Mouse (Mus musculus): ENCODE measurements around the gene Kif16b. TPM values are rescaled to one million over a fixed set of nuclear protein-coding genes. Genes with fewer than 3 reads are reported as not detected.

Gene Kif16b
- total and polyA plus RNA-seq, 2 experiments, result 5.8 to 18.4 TPM

DNA sequence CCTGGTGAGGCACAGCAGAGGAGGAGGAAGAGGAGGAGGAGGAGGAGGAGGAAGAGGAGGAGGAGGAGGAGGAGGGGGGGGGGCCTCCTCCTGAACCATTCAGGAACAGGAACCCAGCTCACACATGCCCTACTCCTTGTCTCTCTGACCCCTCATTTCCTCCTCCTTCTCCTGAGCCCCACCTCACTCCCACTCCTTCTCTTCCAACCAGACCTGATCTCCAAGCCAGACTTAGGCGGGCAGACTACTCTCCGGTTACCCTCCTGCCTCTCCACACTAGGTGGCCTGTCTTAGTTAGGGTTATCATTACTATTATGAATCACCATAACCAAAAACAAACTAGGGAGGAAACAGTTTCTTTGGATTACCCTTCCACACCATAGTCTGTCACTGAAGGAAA, 10.0 kb downstream of the Kif16b start:
- H3K4me3 ChIP-seq (ENCODE audit: insufficient read depth, low read depth, low read length), result no peak overlapping the region
- no peak for TF ChIP-seq POLR2A (IDR thresholded peaks at IDR 0.05; ENCODE audit: extremely low read depth, insufficient read depth, low read length)
- TF ChIP-seq CTCF (IDR thresholded peaks at IDR 0.05; ENCODE audit: low read depth, low read length), result no peak
- no peaks in the 10 kb centered on the region for H3K27me3 ChIP-seq (ENCODE audit: control insufficient read depth, insufficient read depth, low read length)
- H3K36me3 ChIP-seq (ENCODE audit: control insufficient read depth, insufficient read depth, low read length), result no peaks in the 10 kb centered on the region
- H3K27ac ChIP-seq (replicated peaks; ENCODE audit: insufficient read depth, low read depth, low read length), result no peak overlapping the region
- WGBS, result 85% methylated on average over 2 of the region's 2 CpGs
- H3K4me1 ChIP-seq (ENCODE audit: control insufficient read depth, insufficient read depth, low read length), result no peaks in the 10 kb centered on the region
- no peak overlapping the region for H3K9ac ChIP-seq (ENCODE audit: low read depth, low read length)
- no peak for DNase-seq (ENCODE audit: extremely low read depth, low read depth, low spot score)
- H3K79me2 ChIP-seq (ENCODE audit: control insufficient read depth, insufficient read depth, low read length), result peaks cover 16% of the 10 kb centered on the region; the same call in 1 of the 2 replicates

DNA sequence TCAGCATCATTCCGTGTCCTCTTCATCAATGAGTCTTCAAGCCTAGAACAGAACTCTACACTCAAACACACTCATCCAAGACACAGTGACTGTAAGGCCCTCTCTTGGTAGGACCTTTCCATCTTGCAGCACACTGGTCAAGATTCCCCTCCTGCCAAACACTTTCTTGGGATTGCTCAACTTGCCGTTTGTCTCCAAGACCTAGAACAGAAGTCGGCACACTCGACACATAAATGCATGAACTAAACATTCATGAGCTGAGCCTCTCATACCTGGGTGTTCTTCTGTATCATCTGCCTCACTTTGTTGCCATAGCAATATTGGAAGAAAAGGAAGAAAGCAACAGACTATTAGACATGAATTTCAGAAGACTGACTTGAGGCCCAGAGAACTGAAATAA, 16.9 kb downstream of the Kif16b start:
- Histone ChIP-seq H3K4me1 (ENCODE audit: control insufficient read depth, insufficient read depth, low read length) (peaks cover 8% of the 10 kb centered on the region), H3K79me2 (ENCODE audit: control insufficient read depth, insufficient read depth, low read length) (peaks cover 8% of the 10 kb centered on the region; the same call in 1 of the 2 replicates), H3K27me3 (ENCODE audit: control insufficient read depth, insufficient read depth, low read length) (no peaks in the 10 kb centered on the region), H3K36me3 (ENCODE audit: control insufficient read depth, insufficient read depth, low read length) (no peaks in the 10 kb centered on the region), H3K4me3 (ENCODE audit: insufficient read depth, low read depth, low read length) (no peak overlapping the region), H3K9ac (ENCODE audit: low read depth, low read length) (no peak overlapping the region), H3K27ac (replicated peaks; ENCODE audit: insufficient read depth, low read depth, low read length) (no peak overlapping the region)
- WGBS, result 97% methylated on average over 4 of the region's 4 CpGs
- DNase-seq (ENCODE audit: extremely low read depth, low read depth, low spot score), result no peak
- TF ChIP-seq CTCF (IDR thresholded peaks at IDR 0.05; ENCODE audit: low read depth, low read length), result no peak
- no peak for TF ChIP-seq POLR2A (IDR thresholded peaks at IDR 0.05; ENCODE audit: extremely low read depth, insufficient read depth, low read length)

DNA sequence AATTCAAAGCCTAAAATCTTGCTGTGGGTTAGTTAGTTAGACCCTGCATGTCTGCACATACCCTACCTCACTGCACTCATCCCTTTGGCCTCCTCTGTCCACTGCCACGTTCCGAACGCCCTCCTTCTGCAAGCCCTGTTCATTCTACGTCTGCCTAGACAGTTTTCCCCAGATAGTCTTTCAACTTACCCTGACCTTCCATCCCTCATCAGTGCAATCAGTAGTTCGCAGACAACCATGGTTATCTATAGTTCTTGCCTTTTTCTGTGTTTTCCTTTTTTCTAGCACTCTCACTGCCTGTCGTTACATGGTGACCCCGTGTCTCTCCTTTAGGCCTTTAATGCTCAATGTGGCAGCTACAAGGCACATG, 17.7 kb downstream of the Kif16b start:
- no peaks in the 10 kb centered on the region for H3K36me3 ChIP-seq (ENCODE audit: control insufficient read depth, insufficient read depth, low read length)
- no peak overlapping the region for H3K27ac ChIP-seq (replicated peaks; ENCODE audit: insufficient read depth, low read depth, low read length)
- H3K4me1 ChIP-seq (ENCODE audit: control insufficient read depth, insufficient read depth, low read length), result peaks cover 8% of the 10 kb centered on the region
- no peak overlapping the region for H3K9ac ChIP-seq (ENCODE audit: low read depth, low read length)
- H3K27me3 ChIP-seq (ENCODE audit: control insufficient read depth, insufficient read depth, low read length), result no peaks in the 10 kb centered on the region
- 87% methylated on average over 7 of the region's 7 CpGs for WGBS
- H3K4me3 ChIP-seq (ENCODE audit: insufficient read depth, low read depth, low read length), result no peak overlapping the region
- DNase-seq (ENCODE audit: extremely low read depth, low read depth, low spot score), result no peak
- H3K79me2 ChIP-seq (ENCODE audit: control insufficient read depth, insufficient read depth, low read length), result peaks cover 8% of the 10 kb centered on the region; the same call in 1 of the 2 replicates
- TF ChIP-seq CTCF (IDR thresholded peaks at IDR 0.05; ENCODE audit: low read depth, low read length) (no peak), POLR2A (IDR thresholded peaks at IDR 0.05; ENCODE audit: extremely low read depth, insufficient read depth, low read length) (no peak)

DNA sequence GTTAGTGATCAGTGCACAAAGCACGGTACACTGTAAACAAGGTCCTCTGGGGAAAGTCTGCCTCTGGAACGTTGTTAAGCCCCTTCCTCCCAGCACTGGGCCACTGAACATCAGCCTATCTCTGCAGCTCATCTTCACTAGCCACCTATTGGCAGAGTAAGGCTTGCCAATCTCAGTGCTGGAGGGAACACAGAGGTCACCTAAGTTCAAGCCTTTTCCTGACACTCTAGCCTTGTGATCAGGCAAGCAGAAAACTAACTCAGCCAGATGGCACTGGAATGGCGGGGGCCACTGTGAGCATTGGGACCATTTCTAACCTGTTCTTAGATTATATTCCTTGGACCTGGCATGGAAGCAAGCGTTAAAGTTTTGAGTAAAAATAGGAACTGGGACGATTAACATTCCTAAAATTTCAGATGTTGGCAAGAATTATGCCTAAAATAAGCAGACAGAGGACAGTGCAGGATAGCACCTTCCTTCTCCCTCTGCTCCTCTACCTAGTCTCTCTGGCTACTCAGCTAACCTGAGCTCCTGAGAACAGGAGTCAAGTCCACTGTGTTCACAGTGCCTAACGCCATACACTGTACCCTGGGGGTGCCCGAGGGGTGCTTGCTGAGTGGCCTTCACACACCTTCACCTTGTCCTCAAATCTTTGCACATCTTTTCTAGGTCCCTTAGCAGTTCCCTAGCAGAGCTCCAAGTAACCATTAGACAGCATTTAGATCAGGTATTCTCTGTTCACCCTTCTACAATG, 18.3 kb downstream of the Kif16b start:
- WGBS, result 60% methylated on average over 7 of the region's 7 CpGs
- Histone ChIP-seq H3K4me1 (ENCODE audit: control insufficient read depth, insufficient read depth, low read length) (peaks cover 8% of the 10 kb centered on the region), H3K27me3 (ENCODE audit: control insufficient read depth, insufficient read depth, low read length) (no peaks in the 10 kb centered on the region), H3K79me2 (ENCODE audit: control insufficient read depth, insufficient read depth, low read length) (peaks cover 5% of the 10 kb centered on the region; the same call in 1 of the 2 replicates), H3K36me3 (ENCODE audit: control insufficient read depth, insufficient read depth, low read length) (no peaks in the 10 kb centered on the region), H3K9ac (ENCODE audit: low read depth, low read length) (no peak overlapping the region), H3K27ac (replicated peaks; ENCODE audit: insufficient read depth, low read depth, low read length) (no peak overlapping the region), H3K4me3 (ENCODE audit: insufficient read depth, low read depth, low read length) (no peak overlapping the region)
- TF ChIP-seq CTCF (IDR thresholded peaks at IDR 0.05; ENCODE audit: low read depth, low read length), result no peak
- TF ChIP-seq POLR2A (IDR thresholded peaks at IDR 0.05; ENCODE audit: extremely low read depth, insufficient read depth, low read length), result no peak
- DNase-seq (ENCODE audit: extremely low read depth, low read depth, low spot score), result peak; percentile 48

DNA sequence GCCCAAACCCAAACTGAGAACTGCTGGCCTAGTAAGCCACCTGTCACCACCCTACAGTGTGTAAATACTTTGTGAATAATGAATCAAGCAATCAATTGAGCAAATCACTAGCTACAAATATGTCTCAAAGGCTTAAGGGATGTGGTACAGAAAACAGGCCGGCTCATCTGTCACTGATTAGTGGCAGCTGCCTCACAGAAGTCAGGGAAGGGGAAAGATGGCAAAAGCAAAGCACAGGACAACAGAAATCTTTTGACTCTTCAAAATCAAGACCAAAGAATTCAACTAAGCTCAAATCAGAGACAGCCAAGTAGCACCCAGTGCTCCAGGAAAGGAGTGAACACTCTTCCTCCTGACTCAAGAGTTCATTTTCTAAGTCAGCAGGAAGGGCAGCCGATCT, 18.9 kb downstream of the Kif16b start:
- Histone ChIP-seq H3K27ac (replicated peaks; ENCODE audit: insufficient read depth, low read depth, low read length) (no peak overlapping the region), H3K4me3 (ENCODE audit: insufficient read depth, low read depth, low read length) (no peak overlapping the region), H3K36me3 (ENCODE audit: control insufficient read depth, insufficient read depth, low read length) (no peaks in the 10 kb centered on the region), H3K79me2 (ENCODE audit: control insufficient read depth, insufficient read depth, low read length) (peaks cover 3% of the 10 kb centered on the region; the same call in 1 of the 2 replicates), H3K27me3 (ENCODE audit: control insufficient read depth, insufficient read depth, low read length) (no peaks in the 10 kb centered on the region), H3K4me1 (ENCODE audit: control insufficient read depth, insufficient read depth, low read length) (peaks cover 12% of the 10 kb centered on the region), H3K9ac (ENCODE audit: low read depth, low read length) (no peak overlapping the region)
- TF ChIP-seq CTCF (IDR thresholded peaks at IDR 0.05; ENCODE audit: low read depth, low read length) (no peak), POLR2A (IDR thresholded peaks at IDR 0.05; ENCODE audit: extremely low read depth, insufficient read depth, low read length) (no peak)
- no peak for DNase-seq (ENCODE audit: extremely low read depth, low read depth, low spot score)
- WGBS, result 38% methylated on average over 2 of the region's 2 CpGs

DNA sequence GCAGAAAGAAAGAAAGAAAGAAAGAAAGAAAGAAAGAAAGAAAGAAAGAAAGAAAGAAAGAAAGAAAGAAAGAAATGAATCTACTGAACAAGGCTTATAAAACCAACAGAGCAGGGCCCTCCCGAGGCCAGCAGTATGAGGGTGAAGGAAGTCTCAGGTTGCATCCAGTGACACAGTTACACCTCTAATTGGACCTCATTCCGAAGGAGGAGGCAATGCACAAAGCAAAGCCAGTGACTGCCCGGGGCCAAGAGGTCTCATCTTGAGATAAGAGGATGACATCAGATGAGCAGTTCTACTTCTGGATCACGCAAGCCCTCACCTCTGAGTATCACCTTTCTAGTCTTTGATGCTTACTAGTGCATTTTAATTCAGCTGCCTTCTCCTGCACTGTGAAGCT, 20.2 kb downstream of the Kif16b start:
- H3K27me3 ChIP-seq (ENCODE audit: control insufficient read depth, insufficient read depth, low read length), result no peaks in the 10 kb centered on the region
- no peaks in the 10 kb centered on the region for H3K36me3 ChIP-seq (ENCODE audit: control insufficient read depth, insufficient read depth, low read length)
- H3K27ac ChIP-seq (replicated peaks; ENCODE audit: insufficient read depth, low read depth, low read length), result no peak overlapping the region
- no peak for TF ChIP-seq POLR2A (IDR thresholded peaks at IDR 0.05; ENCODE audit: extremely low read depth, insufficient read depth, low read length)
- TF ChIP-seq CTCF (IDR thresholded peaks at IDR 0.05; ENCODE audit: low read depth, low read length), result no peak
- peaks cover 17% of the 10 kb centered on the region for H3K4me1 ChIP-seq (ENCODE audit: control insufficient read depth, insufficient read depth, low read length)
- peaks cover 3% of the 10 kb centered on the region; the same call in 1 of the 2 replicates for H3K79me2 ChIP-seq (ENCODE audit: control insufficient read depth, insufficient read depth, low read length)
- no peak overlapping the region for H3K4me3 ChIP-seq (ENCODE audit: insufficient read depth, low read depth, low read length)
- whole genome bisulfite sequencing, result 80% methylated on average over 4 of the region's 4 CpGs
- H3K9ac ChIP-seq (ENCODE audit: low read depth, low read length), result no peak overlapping the region
- DNase-seq (ENCODE audit: extremely low read depth, low read depth, low spot score), result no peak

Data from liver, adult 2 months (tissue).